Mouse (Mus musculus) testis, postnatal 10 days (tissue): ENCODE data around the gene Rd3l.
"Not testable (repeated sequence)": the region's sequence is repeated elsewhere in the genome, so short reads cannot be mapped to it uniquely, and the experiment has no call there.

Source experiments
- DNase-seq: peaks from one replicate; pipeline ENCODE4 v3.0.0; 2021; ENCODE audit warnings: low spot score

Rd3l gene

GRCm38 (mm10) chr12:111966683-111967173 is 14.4 kb downstream of the Rd3l start, which contains the start of gene Atp5mpl:
TSS of gene Atp5mpl (minus strand) at chr12:111966977.
- DNase-seq: peak; percentile 99

- DNase-seq: no peak
Measured at GRCm38 (mm10) chr12:111963339-111963738, 17.8 kb downstream of the Rd3l start.

- DNase-seq: peak; percentile 86
Measured at GRCm38 (mm10) chr12:111958101-111958865, 22.8 kb downstream of the Rd3l start.

GRCm38 (mm10) chr12:111956173-111956572 is 24.9 kb downstream of the Rd3l start:
- no peak for DNase-seq

- no peak for DNase-seq
Measured at GRCm38 (mm10) chr12:111951701-111952100, 29.4 kb downstream of the Rd3l start.

GRCm38 (mm10) chr12:111950486-111950885 is 30.6 kb downstream of the Rd3l start:
- no peak for DNase-seq

- DNase-seq: peak; percentile 66
Measured at GRCm38 (mm10) chr12:111946716-111947115, 34.4 kb downstream of the Rd3l start.

GRCm38 (mm10) chr12:111945765-111946655 is 35.1 kb downstream of the Rd3l start:
- not testable (repeated sequence) for DNase-seq

- DNase-seq: peak; percentile 76
Measured at GRCm38 (mm10) chr12:111945115-111945514, 36.0 kb downstream of the Rd3l start.

- DNase-seq: not testable (repeated sequence)
Measured at GRCm38 (mm10) chr12:111944065-111944987, 36.8 kb downstream of the Rd3l start.

GRCm38 (mm10) chr12:111943421-111944064 is 37.6 kb downstream of the Rd3l start:
- no peak for DNase-seq

- DNase-seq: no peak
Measured at GRCm38 (mm10) chr12:111938623-111939177, 42.4 kb downstream of the Rd3l start.

- DNase-seq: peak; percentile 83
Measured at GRCm38 (mm10) chr12:111936706-111937550, 44.2 kb downstream of the Rd3l start.

GRCm38 (mm10) chr12:111933971-111934370 is 47.1 kb downstream of the Rd3l start:
- no peak for DNase-seq

GRCm38 (mm10) chr12:111933032-111933704 is 47.9 kb downstream of the Rd3l start:
- DNase-seq: peak; percentile 73

GRCm38 (mm10) chr12:111932513-111932912 is 48.6 kb downstream of the Rd3l start:
- DNase-seq: no peak

GRCm38 (mm10) chr12:111931411-111932025 is 49.6 kb downstream of the Rd3l start:
- no peak for DNase-seq
